Mouse (Mus musculus) embryonic fibroblast, embryonic 13.5 days (primary cell): Measurements from ENCODE around the gene Hist1h1e.

ENCODE experiments used
- CTCF ChIP-seq: IDR thresholded peaks from 2 replicates; pipeline ENCODE4 v1.5.1; 2011; ENCODE audit warnings: mild to moderate bottlenecking, control low read depth, low read length, moderate library complexity, borderline replicate concordance; ENCODE audit not compliant: insufficient read depth
- POLR2A ChIP-seq: IDR thresholded peaks from 2 replicates; pipeline ENCODE4 v1.6.1; 2011; ENCODE audit warnings: low read depth, mild to moderate bottlenecking, control low read depth, low read length, moderate library complexity

DNA sequence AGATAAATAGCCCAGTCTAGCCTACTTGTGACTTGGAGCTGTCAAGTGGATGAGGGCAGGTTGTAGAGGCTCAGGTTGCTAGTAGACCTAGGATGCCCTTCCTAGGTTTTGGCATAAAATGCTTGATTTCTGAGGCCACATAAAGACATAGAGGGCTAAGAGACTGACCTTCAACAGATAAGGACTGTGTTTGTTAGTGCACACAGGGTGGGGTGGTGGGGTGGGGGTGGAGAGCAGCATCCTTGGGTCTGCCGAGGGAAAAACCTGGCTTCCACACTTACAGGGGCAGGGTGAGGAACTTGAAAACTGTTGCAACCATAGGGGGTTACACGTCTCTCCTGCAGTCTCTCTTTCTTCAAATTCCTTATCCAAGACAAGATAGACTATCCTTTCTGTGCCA lies 27.2 kb downstream of the Hist1h1e start:
- no peak for TF ChIP-seq CTCF
- TF ChIP-seq POLR2A: no peak
